Comparison of ENCODE assay signal across 8 mouse cellular contexts in genomic region chr1:60042398-60042795, GRCm38 (mm10). TPM values are rescaled to one million over a fixed set of nuclear protein-coding genes. Genes with fewer than 3 reads are reported as not detected.
DNase-seq lines count a peak whose midpoint lies in the region; ATAC-seq and TF ChIP-seq lines count a peak whose summit lies in the region.

No protein-coding gene starts in this region.

- no peak; the same call in 1 of the 2 replicates for ATAC-seq in lung, postnatal 0 days
- peak; percentile 18; the same call in 1 of the 2 replicates for ATAC-seq in forebrain, embryonic 16.5 days
- no peak; the same call in 1 of the 2 replicates for ATAC-seq in limb, embryonic 14.5 days (ENCODE audit: low FRiP score, low read depth)

- no peak overlapping the region for H3K27ac ChIP-seq in lung, postnatal 0 days (ENCODE audit: low read length)
- peak overlapping the region; percentile 53 for H3K27ac ChIP-seq in forebrain, embryonic 16.5 days (ENCODE audit: low read length)
- H3K27ac ChIP-seq in limb, embryonic 14.5 days (replicated peaks; ENCODE audit: low read depth, low read length) = no peak overlapping the region
- peak overlapping the region; percentile 71 for H3K27ac ChIP-seq in testis, adult 2 months (ENCODE audit: control insufficient read depth, insufficient read depth, low read depth, low read length)

- H3K4me2 ChIP-seq in lung, postnatal 0 days (replicated peaks; ENCODE audit: low read depth, low read length) = peak overlapping the region; percentile 98
- peak overlapping the region; percentile 93 for H3K4me2 ChIP-seq in forebrain, embryonic 16.5 days (ENCODE audit: low read length)
- peak overlapping the region; percentile 95 for H3K4me2 ChIP-seq in limb, embryonic 14.5 days (replicated peaks; ENCODE audit: low read depth, low read length, severe bottlenecking)

- WGBS in lung, postnatal 0 days = 3% methylated on average over 19 of the region's 19 CpGs
- 2% methylated on average over 19 of the region's 19 CpGs for WGBS in forebrain, embryonic 16.5 days
- 3% methylated on average over 19 of the region's 19 CpGs for WGBS in limb, embryonic 14.5 days

- no peaks in the 10 kb centered on the region for H3K4me1 ChIP-seq in lung, postnatal 0 days (ENCODE audit: insufficient read depth, low read depth, low read length)
- peaks cover 3% of the 10 kb centered on the region; the same call in 1 of the 2 replicates for H3K4me1 ChIP-seq in forebrain, embryonic 16.5 days (replicated peaks; ENCODE audit: control insufficient read depth, insufficient read depth, low read length)
- H3K4me1 ChIP-seq in limb, embryonic 14.5 days (ENCODE audit: control insufficient read depth, insufficient read depth, low read length) = no peaks in the 10 kb centered on the region
- H3K4me1 ChIP-seq in testis, adult 2 months (ENCODE audit: control insufficient read depth, insufficient read depth, low read length) = no peaks in the 10 kb centered on the region; the same call in 1 of the 2 replicates

- no peak for TF ChIP-seq EP300 in lung, postnatal 0 days (IDR thresholded peaks at IDR 0.05)

- no peak for TF ChIP-seq POLR2A in limb, embryonic 14.5 days (IDR thresholded peaks at IDR 0.05; ENCODE audit: borderline replicate concordance, extremely low read depth, insufficient read depth, insufficient read length)
- no peak for TF ChIP-seq POLR2A in testis, adult 2 months (IDR thresholded peaks at IDR 0.05; ENCODE audit: control insufficient read depth, low read depth, low read length)

- peak; percentile 15 for DNase-seq in embryo, embryonic 10 days (ENCODE audit: low spot score)
- DNase-seq in embryo, embryonic 9.5 days (ENCODE audit: extremely low spot score) = no peak
- DNase-seq in lung, postnatal 0 days (ENCODE audit: low spot score) = no peak
- no peak for DNase-seq in lung, postnatal 4 days
- DNase-seq in limb, embryonic 14.5 days (ENCODE audit: low spot score) = no peak
- DNase-seq in adrenal gland, postnatal 4 days (ENCODE audit: low spot score in 2 of 2) = no peak

- peaks cover 12% of the 10 kb centered on the region for H3K27me3 ChIP-seq in lung, postnatal 0 days (replicated peaks; ENCODE audit: insufficient read depth, low read length)
- peaks cover 6% of the 10 kb centered on the region for H3K27me3 ChIP-seq in forebrain, embryonic 16.5 days (replicated peaks; ENCODE audit: control insufficient read depth, insufficient read depth, low read length)
- peaks cover 15% of the 10 kb centered on the region for H3K27me3 ChIP-seq in limb, embryonic 14.5 days (ENCODE audit: control insufficient read depth, insufficient read depth, low read length)
- H3K27me3 ChIP-seq in testis, adult 2 months (ENCODE audit: control insufficient read depth, insufficient read depth, low read length) = no peaks in the 10 kb centered on the region

- no peak for TF ChIP-seq CTCF in lung, postnatal 0 days (IDR thresholded peaks at IDR 0.05)
- TF ChIP-seq CTCF in testis, adult 2 months (IDR thresholded peaks at IDR 0.05; ENCODE audit: control insufficient read depth, insufficient read depth, insufficient replicate concordance, low read depth, low read length) = no peak

- H3K36me3 ChIP-seq in lung, postnatal 0 days (ENCODE audit: insufficient read depth, low read length) = no peaks in the 10 kb centered on the region
- no peaks in the 10 kb centered on the region for H3K36me3 ChIP-seq in forebrain, embryonic 16.5 days (ENCODE audit: control insufficient read depth, insufficient read depth)
- H3K36me3 ChIP-seq in limb, embryonic 14.5 days (ENCODE audit: control insufficient read depth, insufficient read depth, low read length) = no peaks in the 10 kb centered on the region
- H3K36me3 ChIP-seq in testis, adult 2 months (ENCODE audit: control insufficient read depth, insufficient read depth, low read length) = no peaks in the 10 kb centered on the region

- no peaks in the 10 kb centered on the region for H3K9me3 ChIP-seq in lung, postnatal 0 days (ENCODE audit: low read length)
- H3K9me3 ChIP-seq in forebrain, embryonic 16.5 days (ENCODE audit: control insufficient read depth, low read length) = no peaks in the 10 kb centered on the region
- H3K9me3 ChIP-seq in limb, embryonic 14.5 days (ENCODE audit: control insufficient read depth, low read length) = no peaks in the 10 kb centered on the region

- peak overlapping the region; percentile 67 for H3K4me3 ChIP-seq in lung, postnatal 0 days (ENCODE audit: low read depth, low read length)
- H3K4me3 ChIP-seq in forebrain, embryonic 16.5 days (replicated peaks; ENCODE audit: low read length) = peak overlapping the region; percentile 79
- H3K4me3 ChIP-seq in limb, embryonic 14.5 days (replicated peaks; ENCODE audit: low read length) = peak overlapping the region; percentile 74
- peak overlapping the region; percentile 99 for H3K4me3 ChIP-seq in testis, adult 2 months (ENCODE audit: control insufficient read depth, low read depth, low read length)

- H3K9ac ChIP-seq in lung, postnatal 0 days (replicated peaks; ENCODE audit: low read depth) = no peak overlapping the region; the same call in 1 of the 2 replicates
- peak overlapping the region; percentile 79 for H3K9ac ChIP-seq in forebrain, embryonic 16.5 days (replicated peaks; ENCODE audit: low read depth, low read length)
- peak overlapping the region; percentile 71 for H3K9ac ChIP-seq in limb, embryonic 14.5 days (ENCODE audit: low read depth, low read length, severe bottlenecking)

RNA-seq across cellular contexts. Expression of gene Ica1l, which starts 0.6 kb away (rescaled TPM):
- polyA plus RNA-seq in lung, postnatal 0 days (2015; fragmentation: Nextera tagmentation; extraction: Ambion mirVana) = 0.39 and 0.62 TPM in 2 replicates
- polyA plus RNA-seq in forebrain, embryonic 16.5 days (2015; fragmentation: Nextera tagmentation; extraction: Ambion mirVana) = 25.4 and 31.4 TPM in 2 replicates
- polyA plus RNA-seq in limb, embryonic 14.5 days (2012; rRNA removed) = 1.3 and 1.7 TPM in 2 replicates
- 1.7 and 2.3 TPM in 2 replicates for polyA plus RNA-seq in limb, embryonic 14.5 days (2014; fragmentation: Nextera tagmentation; extraction: Ambion mirVana)
- polyA plus RNA-seq in testis, adult 2 months (2012; rRNA removed) = 47.9 and 53.0 TPM in 2 replicates
- 1 to 10 TPM; 4.4 to 4.7 TPM for total RNA-seq in adrenal gland, postnatal 4 days (2021)

RNA-seq across cellular contexts. Expression of gene Carf, which starts 55.6 kb away (rescaled TPM):
- 3.0 and 3.5 TPM in 2 replicates for polyA plus RNA-seq in lung, postnatal 0 days (2015; fragmentation: Nextera tagmentation; extraction: Ambion mirVana)
- 6.9 and 9.3 TPM in 2 replicates for polyA plus RNA-seq in forebrain, embryonic 16.5 days (2015; fragmentation: Nextera tagmentation; extraction: Ambion mirVana)
- 9.0 and 9.3 TPM in 2 replicates for polyA plus RNA-seq in limb, embryonic 14.5 days (2012; rRNA removed)
- polyA plus RNA-seq in limb, embryonic 14.5 days (2014; fragmentation: Nextera tagmentation; extraction: Ambion mirVana) = 8.6 and 9.4 TPM in 2 replicates
- polyA plus RNA-seq in testis, adult 2 months (2012; rRNA removed) = 15.3 and 18.3 TPM in 2 replicates
- 10 to 100 TPM; 18.8 to 19.5 TPM for total RNA-seq in adrenal gland, postnatal 4 days (2021)

RNA-seq across cellular contexts. Expression of gene Wdr12, which starts 56.0 kb away (rescaled TPM):
- 10.5 and 15.3 TPM in 2 replicates for polyA plus RNA-seq in lung, postnatal 0 days (2015; fragmentation: Nextera tagmentation; extraction: Ambion mirVana)
- 58.4 and 58.9 TPM in 2 replicates for polyA plus RNA-seq in forebrain, embryonic 16.5 days (2015; fragmentation: Nextera tagmentation; extraction: Ambion mirVana)
- polyA plus RNA-seq in limb, embryonic 14.5 days (2012; rRNA removed) = 19.3 and 23.4 TPM in 2 replicates
- polyA plus RNA-seq in limb, embryonic 14.5 days (2014; fragmentation: Nextera tagmentation; extraction: Ambion mirVana) = 39.6 and 44.8 TPM in 2 replicates
- 67.7 and 69.3 TPM in 2 replicates for polyA plus RNA-seq in testis, adult 2 months (2012; rRNA removed)
- total RNA-seq in adrenal gland, postnatal 4 days (2021) = 10 to 100 TPM; 24.4 to 25.3 TPM

Comparison
In these comparisons a context has a peak if more than half of its experiments do, and no peak if none do; other contexts are left out.
1. H3K27ac ChIP-seq: peak in forebrain, embryonic 16.5 days (single experiment) and testis, adult 2 months (single experiment); none in lung, postnatal 0 days (single experiment) and limb, embryonic 14.5 days (single experiment).
2. Peak in every context shown above with its lines, with median percentiles within 50 percentile points of each other: H3K4me2 ChIP-seq and H3K4me3 ChIP-seq.